Mouse (Mus musculus) induced T-regulatory cell, adult 2 months (primary cell): Measurements from ENCODE around the gene Them4.
"Not testable (repeated sequence)": the region's sequence is repeated elsewhere in the genome, so short reads cannot be mapped to it uniquely, and the experiment has no call there.

Experiments used
- DNase-seq: peaks from one replicate; pipeline ENCODE4 v3.0.0-alpha.2; 2012; ENCODE audit warnings: low read depth

Them4 gene

DNA sequence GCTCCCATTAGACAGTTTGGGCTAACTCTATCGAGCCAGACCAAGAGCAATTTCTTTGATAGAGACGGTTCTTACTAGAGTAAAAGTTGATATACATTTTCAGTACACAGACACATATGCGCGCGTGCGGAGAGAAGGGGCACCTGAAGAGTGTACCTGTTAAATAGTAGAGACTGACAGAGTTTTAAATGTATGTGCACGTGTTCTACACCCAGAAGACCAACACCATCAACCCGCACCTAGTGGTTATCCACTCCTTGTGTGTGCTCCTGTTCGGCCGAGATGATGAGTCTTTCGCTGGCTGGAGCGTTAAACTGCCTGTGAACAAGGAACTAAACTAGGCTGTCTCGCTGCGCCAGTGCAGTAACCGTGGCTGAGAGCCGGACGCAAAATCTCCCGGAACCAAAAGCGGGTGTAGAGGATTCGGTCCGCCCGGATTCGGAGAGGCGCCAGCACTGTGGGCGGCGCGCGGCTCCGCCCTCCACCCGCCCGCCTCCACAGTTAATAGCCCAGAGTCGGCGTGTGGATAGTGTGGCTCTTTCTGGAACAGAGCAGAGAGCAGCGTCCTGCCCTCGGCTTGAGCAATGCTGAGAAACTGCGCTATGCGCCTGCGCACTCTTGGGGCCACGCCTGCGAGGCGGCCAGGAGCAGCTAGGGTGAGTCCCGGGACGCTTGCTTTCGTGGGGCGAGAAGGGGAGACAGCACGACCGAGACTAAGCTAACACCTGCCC lies at the start of gene Them4:
Them4 (plus strand) TSS at position 457 of the 731 bp plus-strand sequence.
- peak; percentile 90 for DNase-seq

DNA sequence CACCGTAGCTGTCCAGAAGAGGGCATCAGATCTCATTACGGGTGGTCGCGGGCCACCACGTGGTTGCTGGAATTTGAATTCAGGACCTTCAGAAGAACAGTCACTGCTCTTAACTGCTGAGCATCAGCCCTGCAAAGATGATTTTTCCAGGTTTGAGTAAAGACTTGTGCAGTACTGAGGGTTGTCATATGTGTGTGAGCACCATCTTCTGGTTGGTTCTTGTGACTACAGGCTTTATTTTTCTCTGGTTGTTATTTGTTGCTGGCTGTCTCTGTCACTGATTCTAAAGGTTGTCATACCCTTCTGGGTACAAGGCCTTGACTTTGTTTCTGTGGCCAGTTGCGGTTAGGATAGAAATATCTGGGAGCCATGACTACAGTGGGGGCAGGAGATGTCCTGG lies 49.3 kb upstream of the Them4 start:
- peak; percentile 16 for DNase-seq

DNA sequence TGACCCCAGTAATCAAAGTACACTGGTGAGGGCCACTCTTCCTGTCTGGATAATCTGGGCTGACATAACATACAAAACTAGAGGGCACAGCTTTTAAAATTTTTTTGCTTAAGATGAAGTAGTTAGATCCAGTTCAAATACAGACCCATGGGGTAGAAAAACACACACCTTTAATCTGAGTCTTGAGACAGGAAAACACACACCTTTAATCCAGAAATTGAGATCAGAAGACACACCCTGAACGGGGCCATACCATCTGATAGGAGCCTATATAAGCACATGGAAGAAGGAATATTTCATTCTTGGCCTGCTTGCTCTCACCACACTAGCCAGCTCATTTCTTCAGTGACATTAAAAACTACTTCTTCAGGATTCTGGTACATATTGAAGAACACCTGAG lies 46.2 kb upstream of the Them4 start, which contains the start of gene Gm4778:
Gm4778 (plus strand) TSS at position 301 of the 400 bp plus-strand sequence.
- DNase-seq = not testable (repeated sequence)

DNA sequence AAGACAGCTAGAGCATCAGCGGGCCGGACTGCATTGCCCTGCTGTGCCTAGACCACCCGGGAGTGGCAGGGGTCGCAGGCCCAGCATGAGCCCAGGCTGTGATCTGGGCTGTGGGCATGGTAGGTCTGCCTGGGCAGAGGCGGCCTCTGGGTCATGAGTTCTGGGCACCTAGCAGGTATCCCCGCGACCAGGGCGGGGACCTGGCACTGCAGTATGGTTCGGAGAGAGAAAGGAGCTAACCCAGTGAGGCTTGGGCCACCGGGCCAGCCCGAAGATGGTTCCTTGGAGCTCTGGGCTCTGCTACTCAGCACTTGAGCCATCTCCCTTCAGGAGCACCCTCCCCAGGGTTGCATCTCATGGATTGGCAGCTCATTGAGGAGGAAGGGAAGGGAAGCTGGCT lies 33.9 kb upstream of the Them4 start:
- DNase-seq = no peak

DNA sequence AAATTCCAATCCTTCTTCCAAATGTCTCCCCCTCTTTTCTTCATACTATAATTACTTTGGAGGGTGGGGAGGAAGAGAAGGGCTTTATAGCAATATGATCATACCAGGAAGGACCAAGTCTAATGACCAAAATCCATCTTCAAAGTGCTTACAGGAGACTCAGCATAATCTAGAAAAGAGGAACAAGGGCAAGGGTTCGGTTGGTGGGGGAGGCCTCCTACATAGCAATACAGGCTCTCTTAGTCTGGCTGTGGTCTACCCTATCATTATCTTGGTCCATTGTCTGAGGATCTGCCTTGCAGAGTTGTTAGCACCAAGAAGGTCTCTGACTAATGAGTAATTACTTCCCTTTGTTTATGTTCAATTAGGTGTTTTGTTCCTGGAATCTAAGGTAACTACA lies 4.4 kb upstream of the Them4 start:
- DNase-seq = no peak

DNA sequence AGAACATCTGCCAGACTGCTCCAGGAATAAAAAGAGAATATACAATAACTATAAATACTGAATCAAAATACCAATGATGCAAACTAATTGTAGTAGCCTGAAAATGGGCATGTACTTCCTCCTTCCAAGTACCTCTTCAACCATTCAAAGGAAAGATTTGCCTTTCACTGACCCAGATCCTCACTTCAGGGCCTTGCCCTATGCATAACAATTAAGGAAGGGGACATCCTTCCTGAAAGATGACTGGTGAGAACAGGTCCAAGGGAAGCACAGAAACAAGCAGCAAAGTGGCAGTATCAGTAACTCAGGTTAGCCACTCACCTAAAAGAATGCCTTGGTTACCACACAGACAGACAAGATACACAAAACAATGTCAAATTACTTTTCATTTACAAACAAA lies 2.9 kb upstream of the Them4 start:
- DNase-seq = no peak

DNA sequence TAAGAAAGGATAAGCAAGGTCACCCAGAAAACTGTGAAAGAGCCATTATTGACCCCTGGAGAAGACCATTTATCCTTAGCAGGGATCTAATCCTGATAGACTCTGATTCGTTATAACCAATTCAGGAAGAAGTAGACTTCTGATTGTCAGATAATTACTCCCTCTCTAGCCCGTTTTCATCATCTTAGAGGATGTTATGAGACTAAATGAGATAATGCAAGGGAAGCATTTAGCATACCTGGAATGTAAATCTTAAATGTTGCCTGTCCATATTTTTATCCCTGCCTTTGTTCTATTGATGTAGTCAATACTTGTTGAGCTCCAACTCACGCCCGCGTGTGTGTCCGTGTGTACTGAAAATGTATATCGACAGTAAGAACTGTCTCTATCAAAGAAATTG lies 602 bp downstream of the Them4 start:
- DNase-seq = no peak

DNA sequence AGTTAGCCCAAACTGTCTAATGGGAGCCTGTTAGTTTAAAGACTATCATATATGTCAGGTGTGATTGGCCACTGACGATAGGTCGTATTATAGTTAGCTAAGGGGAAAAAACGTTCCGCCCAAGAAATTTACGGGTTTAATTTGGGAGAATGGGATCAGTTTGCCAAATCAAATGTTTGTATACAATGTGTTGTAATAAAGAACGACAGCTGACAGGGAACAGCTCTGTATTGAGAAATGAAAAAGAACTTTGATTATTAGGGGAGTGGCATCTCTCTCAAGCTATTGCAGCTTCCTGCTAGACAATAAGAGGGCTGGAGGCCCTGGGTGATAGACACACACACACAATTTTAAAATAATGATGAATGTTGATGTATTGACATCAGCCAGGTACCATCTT lies 1.0 kb downstream of the Them4 start:
- no peak for DNase-seq

DNA sequence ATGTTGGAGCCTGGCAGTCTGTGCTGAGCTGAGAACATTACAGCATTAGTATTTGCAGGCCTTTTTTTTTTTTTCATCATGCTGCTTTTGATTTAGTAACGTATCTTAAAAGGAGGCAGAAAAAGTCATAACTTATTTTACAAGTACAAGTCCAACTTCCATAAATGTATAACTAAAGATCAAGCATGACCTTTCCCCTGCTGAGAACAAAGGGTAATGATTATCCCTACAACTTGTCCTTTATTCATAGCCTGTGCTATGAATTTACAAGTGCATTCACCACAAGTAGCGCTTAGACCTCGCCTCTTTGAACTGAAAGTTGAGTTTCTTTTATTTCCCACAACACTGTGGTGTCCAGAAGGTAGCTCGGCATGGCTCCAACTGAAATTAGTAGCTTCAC lies 1.5 kb downstream of the Them4 start:
- DNase-seq = no peak

DNA sequence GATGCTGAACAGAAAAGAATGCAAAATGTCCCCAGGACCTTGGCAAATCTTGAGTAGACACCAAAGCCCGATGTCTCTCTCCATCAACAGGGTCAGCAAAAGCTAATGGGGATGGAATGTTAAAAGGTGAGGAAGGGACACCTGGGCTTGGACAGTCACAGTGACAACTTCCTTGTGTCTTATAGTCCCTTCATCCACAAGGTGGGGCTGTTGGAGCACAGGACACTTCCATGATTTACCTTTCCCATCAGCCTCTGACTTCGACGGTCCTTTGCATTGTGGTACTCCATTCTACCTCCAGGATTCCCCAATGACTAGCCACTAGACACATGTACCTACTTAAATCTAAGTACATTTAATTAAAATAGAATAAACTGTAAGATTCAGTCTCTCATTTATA lies 18.8 kb downstream of the Them4 start:
- no peak for DNase-seq

DNA sequence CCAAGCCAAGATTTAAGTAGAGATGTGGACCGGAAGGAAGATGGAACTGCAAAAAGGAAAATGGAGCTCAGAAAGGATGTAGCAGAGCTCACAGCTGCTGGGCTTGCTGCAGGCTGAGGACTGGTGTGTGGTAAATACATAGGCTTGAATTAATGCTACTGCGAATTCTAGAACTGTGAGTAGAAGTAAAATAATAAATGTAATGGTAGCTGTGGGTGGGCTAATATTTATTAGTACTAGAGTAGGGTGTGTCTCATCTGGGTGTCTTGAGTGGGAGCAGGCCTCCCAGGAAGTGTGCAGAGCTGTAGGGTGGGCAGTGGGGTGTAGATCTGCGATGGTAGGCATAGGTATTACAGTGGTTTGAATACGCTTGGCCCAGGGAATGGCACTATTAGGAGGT lies 24.6 kb downstream of the Them4 start:
- no peak for DNase-seq

DNA sequence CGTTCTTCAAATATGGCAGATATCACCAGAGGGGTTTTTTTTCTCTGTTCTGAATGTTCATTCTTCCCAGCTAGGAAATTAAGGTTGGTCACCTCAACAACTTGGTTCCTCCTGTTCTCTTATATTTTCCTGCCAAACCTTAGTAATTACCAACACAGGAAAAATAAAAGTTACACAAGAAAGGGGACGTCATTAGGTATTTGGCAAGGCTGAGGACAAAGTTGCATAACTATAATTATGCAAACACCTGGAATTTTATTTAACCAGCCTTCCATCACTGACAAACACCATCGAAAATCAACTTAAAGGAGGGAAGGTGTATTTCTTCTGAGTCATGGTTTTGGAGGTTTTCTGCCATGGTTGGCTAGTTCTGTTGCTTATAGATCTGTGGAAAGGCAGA lies 28.6 kb downstream of the Them4 start:
- no peak for DNase-seq

DNA sequence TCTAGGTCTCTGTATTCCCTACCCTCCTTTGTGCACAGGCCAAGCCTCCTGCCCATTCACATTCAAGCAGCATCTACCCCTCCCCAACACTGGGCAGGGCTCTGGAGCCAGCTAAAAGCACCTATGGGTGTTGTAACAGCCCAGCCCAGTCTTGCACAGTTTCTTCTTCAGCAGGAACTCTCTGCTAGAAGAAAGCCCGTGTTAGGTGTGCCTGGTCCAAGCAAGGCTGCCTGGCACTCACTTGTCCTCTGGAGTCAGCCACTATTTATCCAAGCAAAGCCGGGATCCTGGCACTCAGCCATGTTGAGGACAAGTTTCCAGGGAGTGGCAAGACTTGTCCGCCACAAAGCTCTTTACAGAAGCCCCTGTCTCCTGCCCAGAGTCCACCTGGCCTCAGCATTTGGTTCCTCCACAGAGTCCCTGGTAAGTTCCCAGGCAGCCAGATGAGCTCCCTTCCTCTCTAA lies 32.1 kb downstream of the Them4 start, which contains the start of gene Them5:
Them5 (plus strand) TSS at position 141 of the 464 bp plus-strand sequence.
- no peak for DNase-seq

DNA sequence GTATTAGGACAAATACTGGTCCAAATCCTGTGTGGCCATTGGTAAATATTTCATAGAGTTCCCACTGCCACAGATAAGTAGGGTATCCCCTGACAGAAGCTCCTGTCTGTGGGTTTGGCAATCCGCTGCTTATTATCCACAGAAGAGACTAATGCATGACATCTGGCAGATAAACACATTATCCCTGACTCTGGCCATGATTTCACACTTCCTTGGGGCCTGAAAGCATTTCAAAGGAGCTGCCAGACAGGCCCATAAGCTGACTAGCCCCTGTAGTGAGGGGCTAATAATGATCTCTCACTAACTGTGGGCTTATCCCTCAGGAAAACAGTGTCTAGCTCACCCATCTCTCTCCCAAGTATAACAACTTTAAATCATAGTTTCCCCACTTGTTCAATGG lies 32.7 kb downstream of the Them4 start:
- no peak for DNase-seq

DNA sequence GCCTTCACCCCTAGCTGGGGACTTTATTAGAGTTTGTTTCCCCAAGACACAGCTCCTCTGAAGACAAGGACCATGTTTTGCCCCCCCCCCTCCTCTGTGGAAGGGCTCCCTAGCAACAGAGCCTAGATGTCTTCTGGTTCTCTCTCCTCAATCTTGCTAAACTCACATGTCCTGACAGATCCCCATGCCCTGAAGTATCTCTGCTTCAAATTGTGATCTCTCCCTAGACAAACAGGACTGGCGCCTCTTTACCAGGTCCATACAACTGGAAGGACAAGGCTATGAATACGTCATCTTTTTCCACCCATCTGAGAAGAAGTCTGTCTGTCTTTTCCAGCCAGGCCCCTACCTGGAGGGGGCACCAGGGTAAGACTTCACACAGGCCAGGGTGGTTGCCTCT lies 34.3 kb downstream of the Them4 start:
- no peak for DNase-seq

DNA sequence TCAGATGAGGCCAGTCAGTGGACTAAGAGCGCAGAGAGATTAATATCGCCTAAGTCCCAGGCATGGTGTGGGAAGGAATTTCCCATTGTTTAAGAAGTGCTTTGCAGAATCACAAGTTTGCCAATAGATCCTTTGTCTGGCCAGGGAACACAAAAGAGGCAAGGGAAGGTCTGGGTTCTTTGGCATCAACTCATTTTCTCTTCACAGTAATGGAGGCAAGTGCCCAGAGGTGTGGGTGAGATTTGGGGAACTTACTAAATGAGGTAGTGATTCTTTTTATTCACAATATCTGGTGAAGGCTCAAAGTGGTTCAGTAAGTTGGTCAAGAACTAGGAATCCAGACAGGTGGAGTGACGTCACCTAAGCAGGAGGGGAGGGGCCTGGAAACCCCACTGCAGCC lies 35.0 kb downstream of the Them4 start:
- DNase-seq = no peak

DNA sequence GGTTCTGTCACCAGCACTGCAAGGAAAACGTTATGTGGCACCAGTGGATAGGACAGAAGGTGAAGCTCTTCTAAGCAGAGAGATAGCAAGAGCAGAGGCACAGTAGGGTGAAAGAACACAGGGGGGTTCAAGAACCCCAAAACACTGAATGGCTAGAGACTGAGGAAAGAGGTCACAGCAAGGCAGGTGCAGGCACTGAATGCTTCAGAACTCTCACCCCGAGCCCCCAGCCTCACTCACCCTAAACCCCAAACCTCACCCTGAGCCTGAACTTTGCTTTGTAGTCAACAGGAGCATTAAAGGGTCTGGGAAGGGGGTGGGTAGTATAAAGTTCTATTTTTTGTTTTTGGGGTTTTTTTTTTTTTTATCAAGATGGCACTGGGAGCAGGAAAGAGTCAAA lies 38.3 kb downstream of the Them4 start:
- DNase-seq = no peak

DNA sequence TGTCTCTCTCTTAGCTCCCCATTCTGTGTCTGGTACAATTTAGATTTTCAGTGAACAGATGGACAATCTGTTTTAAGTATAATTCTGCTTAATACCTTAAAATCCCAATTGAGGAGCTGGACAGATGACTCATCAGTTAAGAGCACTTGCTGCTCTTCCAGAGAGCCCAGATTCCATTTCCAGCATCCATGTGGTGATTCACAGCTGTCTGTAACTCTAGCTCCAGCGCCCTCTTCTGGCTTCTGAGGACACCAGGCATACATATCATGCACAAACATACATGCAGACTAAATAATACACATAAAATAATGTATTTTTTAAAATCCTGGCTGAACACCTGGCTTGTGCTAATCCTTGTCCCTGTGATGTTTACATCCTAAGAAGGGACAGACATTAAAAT lies 50.9 kb downstream of the Them4 start:
- no peak for DNase-seq

DNA sequence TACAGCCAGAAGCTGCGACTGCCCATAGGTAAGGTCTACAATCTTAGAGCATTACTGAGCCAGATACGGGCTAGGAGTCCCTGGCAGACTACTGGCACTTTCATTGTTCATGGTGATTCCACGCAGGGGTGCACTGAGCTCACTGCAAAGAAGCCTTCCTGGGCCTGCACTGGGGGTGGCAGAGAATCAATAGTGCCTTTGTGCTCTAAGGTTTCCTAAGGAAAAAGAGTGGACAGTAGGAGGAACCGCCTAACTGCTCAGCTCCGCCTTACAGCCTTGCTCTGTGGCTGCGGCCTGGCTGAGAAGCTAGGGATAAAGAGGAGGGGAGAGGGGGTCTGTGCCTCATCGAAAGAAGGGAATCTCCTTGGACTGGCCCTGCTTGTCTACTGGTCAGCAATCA lies 52.2 kb downstream of the Them4 start, which contains the start of gene C2cd4d:
C2cd4d (plus strand) TSS at position 301 of the 400 bp plus-strand sequence.
- no peak for DNase-seq

DNA sequence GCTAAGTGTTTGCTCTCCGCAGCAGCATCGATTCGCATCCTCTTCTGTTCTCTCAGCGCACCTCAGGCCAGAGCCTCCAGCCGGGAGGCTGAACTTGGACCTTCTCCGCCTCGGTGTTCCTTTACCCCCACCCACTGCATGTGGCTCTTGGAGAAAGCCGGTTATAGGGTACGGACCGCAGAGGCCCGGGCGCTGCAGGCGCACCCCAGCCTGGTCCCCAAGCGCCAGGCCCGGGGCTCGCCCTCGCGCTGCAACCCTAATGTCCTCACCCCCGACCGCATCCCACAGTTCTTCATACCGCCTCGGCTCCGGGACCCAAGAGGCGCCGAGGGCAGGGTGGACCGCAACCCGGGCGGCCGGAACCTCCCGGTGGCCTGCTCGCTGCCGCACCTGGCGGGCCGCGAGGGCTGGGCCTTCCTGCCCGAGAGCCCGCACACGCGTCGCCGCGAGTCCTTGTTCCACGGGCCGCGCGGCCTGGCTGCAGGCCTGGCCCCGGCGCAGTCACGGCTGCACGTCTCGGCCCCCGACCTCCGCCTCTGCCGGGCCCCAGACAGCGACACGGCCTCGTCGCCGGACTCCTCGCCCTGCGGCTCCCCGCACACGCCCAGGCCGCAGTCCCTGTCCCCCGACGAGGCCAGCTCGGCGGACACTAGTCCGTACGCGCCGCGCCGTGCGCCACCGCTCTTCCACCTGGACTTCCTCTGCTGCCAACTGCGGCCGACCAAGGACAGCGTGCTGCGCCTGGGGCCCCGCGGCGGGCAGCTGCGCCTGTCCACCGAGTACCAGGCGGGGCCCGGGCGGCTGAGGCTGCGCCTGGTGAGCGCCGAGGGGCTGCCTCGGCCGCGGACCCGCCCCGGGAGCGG lies 53.6 kb downstream of the Them4 start:
- DNase-seq = no peak

DNA sequence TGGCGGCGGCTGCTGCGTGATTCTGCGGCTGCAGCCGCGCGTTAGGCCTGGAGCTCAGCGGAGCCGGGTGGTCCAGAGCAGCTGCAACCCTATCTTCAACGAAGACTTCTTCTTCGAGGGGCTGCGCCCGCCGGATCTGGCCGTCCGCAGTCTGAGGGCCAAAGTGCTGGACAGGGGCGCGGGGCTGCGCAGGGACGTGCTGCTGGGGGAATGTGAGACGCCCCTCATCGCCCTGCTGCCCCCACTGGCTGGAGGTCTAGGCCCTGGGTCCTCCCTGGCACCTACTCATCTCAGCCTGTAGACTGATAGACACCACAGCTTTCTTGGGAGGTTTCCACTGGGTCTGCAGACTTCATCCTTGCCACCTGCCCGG lies 54.3 kb downstream of the Them4 start:
- no peak for DNase-seq

DNA sequence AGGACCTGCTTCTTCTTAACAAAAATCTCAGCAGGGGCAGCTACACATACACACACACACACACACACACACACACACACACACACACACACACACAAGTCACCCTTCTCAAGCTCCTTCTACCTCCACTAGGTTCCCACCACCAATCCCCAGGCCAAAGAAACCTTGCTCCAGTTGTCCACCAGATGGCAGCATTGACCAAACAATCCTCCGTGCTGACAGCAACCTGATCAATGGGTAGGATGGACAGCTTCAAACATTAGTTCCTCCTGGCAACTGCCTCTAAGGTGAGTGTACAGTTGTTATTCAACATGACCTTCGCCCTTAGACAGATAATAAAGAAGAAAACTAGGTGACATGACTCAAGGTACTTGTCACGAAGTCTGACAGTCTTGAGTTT lies 56.9 kb downstream of the Them4 start:
- DNase-seq = peak; percentile 90

DNA sequence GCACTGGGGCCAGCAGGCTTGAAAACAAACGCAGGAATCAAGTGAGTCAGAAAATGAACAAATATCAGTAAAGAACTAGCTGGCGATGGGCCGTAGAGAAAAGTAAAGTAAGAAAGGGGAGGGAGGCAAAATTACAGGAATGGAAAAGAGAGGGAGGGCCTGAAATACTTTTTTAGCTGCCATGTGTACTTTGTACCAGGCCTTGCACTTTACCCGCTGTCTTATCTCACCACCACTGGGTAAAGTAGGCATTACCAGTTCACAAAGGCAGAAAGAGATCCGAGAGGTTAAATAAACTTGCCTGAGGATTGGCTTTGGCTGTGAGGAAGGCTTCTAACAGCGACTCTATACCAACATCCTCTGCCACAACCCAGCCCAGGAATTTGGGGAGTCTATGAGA lies 57.6 kb downstream of the Them4 start:
- no peak for DNase-seq
